Mouse (Mus musculus): ENCODE results near the gene Rab9.

The Rab9 gene

GRCm38 (mm10) chrX:166455525-166455924, 24.1 kb downstream of the Rab9 start:
- intact Hi-C loops (cut with DNase I) = no loop called here

GRCm38 (mm10) chrX:166454331-166454730, 25.3 kb downstream of the Rab9 start:
- intact Hi-C loops (cut with DNase I) = no loop called here

GRCm38 (mm10) chrX:166453532-166453931, 26.1 kb downstream of the Rab9 start:
- intact Hi-C loops (cut with DNase I) = no loop called here

- intact Hi-C loops (cut with DNase I) = no loop called here
Measured at GRCm38 (mm10) chrX:166444552-166444951, 35.1 kb downstream of the Rab9 start.

- intact Hi-C loops (cut with DNase I) = no loop called here
Measured at GRCm38 (mm10) chrX:166440616-166441063, 39.0 kb downstream of the Rab9 start, which contains the start of gene Ofd1. Ofd1 (minus strand) TSS chrX:166440704.

GRCm38 (mm10) chrX:166440036-166440615, 39.5 kb downstream of the Rab9 start, which contains the start of gene Trappc2:
Trappc2 (plus strand) TSS chrX:166440574.
- intact Hi-C loops (cut with DNase I) = no loop called here

- intact Hi-C loops (cut with DNase I) = loop anchor here (10.0 kb wide), 1 partner anchor 220 kb away; no protein-coding TSS in a partner anchor
Measured at GRCm38 (mm10) chrX:166434812-166435211, 44.9 kb downstream of the Rab9 start.

GRCm38 (mm10) chrX:166416196-166416595, 63.5 kb downstream of the Rab9 start:
- intact Hi-C loops (cut with DNase I) = no loop called here

- intact Hi-C loops (cut with DNase I) = no loop called here
Measured at GRCm38 (mm10) chrX:166407865-166408264, 71.8 kb downstream of the Rab9 start.

Data from adrenal gland (tissue).